Mouse (Mus musculus) ovary, adult 18-20 months (tissue): ENCODE measurements around the gene Gng10.
A peak's percentile ranks its signal among the peaks of the same experiment; 100 is the strongest.

Experiments used
- DNase-seq: peaks from one replicate; pipeline ENCODE4 v3.0.0; 2022; ENCODE audit warnings: low spot score, mixed read lengths

Gng10 gene

GRCm38 (mm10) chr4:59034918-59035785 lies at the start of gene Gng10:
Gene Gng10 (plus strand): TSS chr4:59035088.
- DNase-seq: peak; percentile 42

- peak; percentile 37 for DNase-seq
Observed at GRCm38 (mm10) chr4:58985157-58985648, 49.7 kb upstream of the Gng10 start.

- peak; percentile 82 for DNase-seq
Observed at GRCm38 (mm10) chr4:58986540-58987190, 48.2 kb upstream of the Gng10 start, which contains the start of gene Ptgr1. Gene Ptgr1 (minus strand): TSS chr4:58987119.

- DNase-seq: no peak
Observed at GRCm38 (mm10) chr4:58989303-58989898, 45.5 kb upstream of the Gng10 start.

GRCm38 (mm10) chr4:58990609-58991434 lies 44.1 kb upstream of the Gng10 start:
- no peak for DNase-seq

GRCm38 (mm10) chr4:58992195-58992594 lies 42.7 kb upstream of the Gng10 start:
- no peak for DNase-seq

GRCm38 (mm10) chr4:58994762-58995161 lies 40.1 kb upstream of the Gng10 start, which contains the start of gene Dnajc25:
Gene Dnajc25 (plus strand): TSS chr4:58995062.
- DNase-seq: no peak

- DNase-seq: no peak
Observed at GRCm38 (mm10) chr4:58995251-58995693, 39.6 kb upstream of the Gng10 start.

- DNase-seq: no peak
Observed at GRCm38 (mm10) chr4:58997081-58997480, 37.8 kb upstream of the Gng10 start.

- DNase-seq: no peak
Observed at GRCm38 (mm10) chr4:58998688-58999087, 36.2 kb upstream of the Gng10 start.

GRCm38 (mm10) chr4:58999686-59000085 lies 35.2 kb upstream of the Gng10 start:
- peak; percentile 42 for DNase-seq

GRCm38 (mm10) chr4:59000614-59001013 lies 34.3 kb upstream of the Gng10 start:
- no peak for DNase-seq

GRCm38 (mm10) chr4:59002948-59003805 lies 31.7 kb upstream of the Gng10 start, which contains the start of gene Gm20503:
Gene Gm20503 (plus strand): TSS chr4:59003210.
- peak; percentile 86 for DNase-seq

- DNase-seq: no peak
Observed at GRCm38 (mm10) chr4:59003806-59004200, 31.1 kb upstream of the Gng10 start.

- no peak for DNase-seq
Observed at GRCm38 (mm10) chr4:59006211-59006610, 28.7 kb upstream of the Gng10 start.

- DNase-seq: no peak
Observed at GRCm38 (mm10) chr4:59007016-59007415, 27.9 kb upstream of the Gng10 start.

- no peak for DNase-seq
Observed at GRCm38 (mm10) chr4:59007974-59008373, 26.9 kb upstream of the Gng10 start.

- no peak for DNase-seq
Observed at GRCm38 (mm10) chr4:59009186-59009585, 25.7 kb upstream of the Gng10 start.

GRCm38 (mm10) chr4:59009696-59010095 lies 25.2 kb upstream of the Gng10 start:
- DNase-seq: no peak

GRCm38 (mm10) chr4:59011446-59011845 lies 23.4 kb upstream of the Gng10 start:
- DNase-seq: no peak
